Mouse (Mus musculus) embryonic stem cell, embryonic (primary cell): ENCODE results near the gene Olfr1392.
"Not testable (repeated sequence)": the region's sequence is repeated elsewhere in the genome, so short reads cannot be mapped to it uniquely, and the experiment has no call there.

Experiments
- CTCF ChIA-PET, 4 experiments: fragments of 300-600 bp in 2 of 4; fragments of 350-600 bp in 2 of 4; sonication (Branson Sonifier 250); formaldehyde crosslinking; loops; one replicate each; lab custom pipeline; 2022; ENCODE audit warnings: inconsistent platforms in 2 of 4; lab: Charles Lee
- POLR2A ChIA-PET, 4 experiments: fragments of 300-600 bp in 2 of 4; fragments of 350-600 bp in 2 of 4; sonication (Branson Sonifier 250); formaldehyde crosslinking; loops; one replicate each; lab custom pipeline; 2022; ENCODE audit warnings: antibody characterized with exemption in 4 of 4, inconsistent platforms in 1 of 4; lab: Charles Lee

Gene Olfr1392

DNA sequence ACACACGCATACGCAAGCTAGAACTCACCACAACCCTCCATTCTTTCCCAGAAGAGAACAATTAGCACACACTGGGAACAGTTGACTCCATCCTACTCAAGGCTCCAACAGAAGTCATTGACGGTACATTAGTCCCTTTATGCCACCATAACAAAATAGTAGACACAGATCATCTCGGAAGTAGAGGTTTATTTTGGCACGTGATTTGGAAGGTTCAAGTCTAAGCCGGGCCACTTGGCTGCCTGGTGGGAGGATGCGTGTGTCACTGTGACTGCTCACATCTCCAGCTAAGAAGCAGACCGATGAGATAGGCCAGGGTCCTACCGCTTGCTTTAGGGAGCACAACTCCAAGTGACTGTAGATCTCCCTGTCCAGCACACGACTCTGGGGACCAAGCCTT lies 17.8 kb upstream of the Olfr1392 start:
- POLR2A ChIA-PET: interaction anchor here in 2 of 4 experiments (1.0 to 2.8 kb wide), 3 partner anchors 22 to 64 kb away, joined by 4 to 10 read pairs (median 7); partner anchors contain the start of gene Zfp62 (in 2 of the 2)
- CTCF ChIA-PET: no interaction called here

GRCm38 (mm10) chr11:49267970-49268579 lies 17.0 kb upstream of the Olfr1392 start:
- ChIA-PET POLR2A (interaction anchor here in 3 of 4 experiments (0.5 to 2.8 kb wide), 4 partner anchors 22 to 525 kb away, joined by 4 to 10 read pairs (median 6); partner anchors contain the start of gene Zfp62 (in 2 of the 3)), CTCF (no interaction called here)

GRCm38 (mm10) chr11:49269761-49270160 lies 15.3 kb upstream of the Olfr1392 start:
- CTCF ChIA-PET: no interaction called here
- POLR2A ChIA-PET: interaction anchor here in 1 of 4 experiments (0.7 to 1.2 kb wide), 2 partner anchors 67 to 69 kb away, joined by 3 read pairs; partner anchors contain the start of gene Zfp62

GRCm38 (mm10) chr11:49270368-49270767 lies 14.7 kb upstream of the Olfr1392 start:
- CTCF ChIA-PET: no interaction called here

DNA sequence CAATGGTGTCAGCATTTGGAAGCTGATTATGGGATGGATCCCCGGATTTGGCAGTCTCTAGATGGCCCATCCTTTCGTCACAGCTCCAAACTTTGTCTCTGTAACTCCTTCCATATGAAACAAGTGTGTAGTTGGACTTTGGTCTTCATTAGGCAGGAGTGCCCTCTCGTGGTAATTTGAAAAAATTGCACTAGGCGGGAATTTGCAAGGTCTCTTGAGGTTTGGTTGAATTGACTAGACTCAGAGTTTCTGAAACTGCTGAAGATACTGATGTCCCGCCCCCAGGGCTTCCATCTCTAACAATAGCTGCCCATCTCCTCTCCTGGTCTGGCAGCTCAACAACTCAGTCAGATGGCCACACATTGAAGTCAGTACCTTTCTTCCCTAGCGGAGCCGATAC lies 13.7 kb upstream of the Olfr1392 start:
- POLR2A ChIA-PET: interaction anchor here in 1 of 4 experiments (0.9 to 1.0 kb wide), 2 partner anchors 10 to 69 kb away, joined by 3 read pairs; partner anchors contain the start of gene Zfp62
- CTCF ChIA-PET: interaction anchor here (0.5 to 1.0 kb wide), 9 partner anchors 10 to 1182 kb away, joined by 3 to 6 read pairs (median 3); partner anchors contain the start of genes Btnl9 (in 1 of the 4) and Mgat1 (in 1 of the 4)

More at GRCm38 (mm10) chr11:49270368-49270767, 14.7 kb upstream of the Olfr1392 start:
- POLR2A ChIA-PET: no interaction called here

- ChIA-PET POLR2A (interaction anchor here in 1 of 4 experiments (0.6 kb wide), 1 partner anchor 70 kb away, joined by 4 read pairs; no protein-coding TSS in a partner anchor), CTCF (interaction anchor here in 1 of 4 experiments (0.8 kb wide), 1 partner anchor 170 kb away, joined by 4 read pairs; no protein-coding TSS in a partner anchor)
Observed at GRCm38 (mm10) chr11:49273834-49274519, 11.1 kb upstream of the Olfr1392 start.

DNA sequence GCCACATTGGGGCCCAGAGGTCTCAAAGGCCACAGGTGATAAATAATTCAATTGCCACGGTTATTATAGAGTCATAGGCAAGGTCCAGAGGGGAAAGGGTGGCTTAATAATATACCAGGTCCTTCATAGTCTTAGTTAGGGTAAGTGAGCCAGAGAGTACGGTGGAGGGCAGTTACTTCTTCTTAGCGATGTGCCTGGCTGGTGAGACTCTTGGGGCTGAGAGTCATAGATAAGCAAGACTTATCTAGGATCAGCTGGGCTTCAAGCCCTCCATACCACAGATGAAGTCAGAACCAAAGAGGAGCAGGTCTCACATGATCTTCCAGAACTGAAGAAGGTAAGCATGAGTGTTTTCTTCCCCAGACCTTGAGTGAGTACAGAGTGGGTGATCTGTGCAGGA lies 6.9 kb upstream of the Olfr1392 start, which contains the start of gene Olfr1393:
Olfr1393 (plus strand) TSS at position 83 of the 400 bp plus-strand sequence.
- ChIA-PET POLR2A (no interaction called here), CTCF (no interaction called here)

GRCm38 (mm10) chr11:49287251-49287650 lies 2.2 kb downstream of the Olfr1392 start:
- ChIA-PET CTCF (interaction anchor here in 1 of 4 experiments (0.6 kb wide), 1 partner anchor 321 kb away, joined by 3 read pairs; no protein-coding TSS in a partner anchor), POLR2A (no interaction called here)

GRCm38 (mm10) chr11:49292777-49293176 lies 7.7 kb downstream of the Olfr1392 start:
- ChIA-PET CTCF (no interaction called here), POLR2A (no interaction called here)

GRCm38 (mm10) chr11:49304441-49304840 lies 19.4 kb downstream of the Olfr1392 start, which contains the start of gene Olfr10:
Gene Olfr10 (plus strand): TSS chr11:49304741.
- CTCF ChIA-PET: no interaction called here
- POLR2A ChIA-PET: no interaction called here

DNA sequence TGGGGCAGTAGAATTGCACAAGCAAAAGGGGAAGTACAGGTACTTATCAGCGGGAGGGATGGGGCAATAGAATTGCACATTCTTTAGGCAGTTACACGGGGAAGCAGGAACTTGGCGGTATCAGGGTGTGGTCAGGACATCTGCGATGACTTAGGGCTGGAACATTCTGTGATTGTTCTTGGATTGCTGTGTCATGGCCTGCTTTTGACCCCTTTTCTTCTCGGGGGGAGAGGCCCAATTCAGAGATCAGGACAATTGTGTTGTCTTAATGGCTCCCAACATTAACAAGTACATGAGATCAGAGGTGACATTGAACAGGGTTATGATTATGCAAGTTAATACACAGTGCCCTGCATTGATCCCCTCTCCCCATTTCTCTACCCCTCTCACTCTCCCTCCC lies 23.5 kb downstream of the Olfr1392 start:
- POLR2A ChIA-PET, CTCF ChIA-PET: not testable (repeated sequence)

GRCm38 (mm10) chr11:49322442-49322841 lies 37.4 kb downstream of the Olfr1392 start, which contains the start of gene Olfr1391:
Gene Olfr1391 (plus strand): TSS chr11:49322742.
- ChIA-PET CTCF (interaction anchor here in 1 of 4 experiments (0.5 kb wide), 1 partner anchor 1041 kb away, joined by 3 read pairs; no protein-coding TSS in a partner anchor), POLR2A (no interaction called here)

DNA sequence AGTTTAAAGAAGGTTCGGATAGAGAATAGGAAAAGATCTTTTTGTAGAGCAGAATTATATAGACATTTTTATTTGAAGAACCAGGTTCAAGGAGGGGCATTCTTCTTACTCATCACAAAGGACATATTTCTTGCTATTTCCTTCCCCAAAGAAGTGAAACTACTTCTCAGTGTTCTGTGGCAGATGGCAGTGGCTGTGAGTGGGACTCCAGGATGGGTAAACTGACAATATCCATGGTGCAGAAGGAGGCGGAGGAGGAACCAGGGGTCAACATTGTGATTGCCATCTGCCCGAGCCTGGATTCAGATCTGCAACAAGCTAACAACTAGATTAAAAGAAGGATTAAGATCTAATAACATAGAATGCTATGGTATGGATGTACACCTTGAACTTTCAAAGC lies 41.6 kb downstream of the Olfr1392 start:
- ChIA-PET POLR2A (no interaction called here), CTCF (no interaction called here)

GRCm38 (mm10) chr11:49329686-49330085 lies 44.6 kb downstream of the Olfr1392 start:
- ChIA-PET POLR2A (no interaction called here), CTCF (no interaction called here)

DNA sequence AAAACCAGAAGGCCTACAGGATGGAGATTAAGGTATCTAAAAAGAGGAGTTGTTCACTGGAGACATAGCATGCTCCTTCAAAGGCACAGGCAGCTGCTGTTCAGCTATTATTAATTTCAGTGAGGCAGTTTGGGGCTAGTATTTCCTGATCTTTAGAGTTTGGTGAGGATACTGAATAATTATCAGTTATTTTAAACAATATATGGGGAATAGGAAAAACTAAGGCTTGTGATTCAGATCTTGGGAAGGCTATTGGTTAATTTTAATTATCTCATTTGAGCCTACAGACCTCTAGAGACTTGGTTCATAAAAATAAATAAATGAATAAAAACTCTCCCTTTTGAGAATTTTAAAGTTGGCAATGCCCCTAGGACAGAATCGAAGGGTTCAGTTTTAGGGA lies 49.8 kb downstream of the Olfr1392 start, which contains the start of gene Olfr1390:
Olfr1390 (plus strand) TSS at position 301 of the 400 bp plus-strand sequence.
- ChIA-PET CTCF (no interaction called here), POLR2A (interaction anchor here in 1 of 4 experiments (0.7 kb wide), 1 partner anchor 209 kb away, joined by 3 read pairs; no protein-coding TSS in a partner anchor)

- POLR2A ChIA-PET: no interaction called here
- CTCF ChIA-PET: interaction anchor here in 1 of 4 experiments (1.2 kb wide), 1 partner anchor 73 kb away, joined by 3 read pairs; no protein-coding TSS in a partner anchor
Observed at GRCm38 (mm10) chr11:49337150-49337832, 52.2 kb downstream of the Olfr1392 start.
